Mouse (Mus musculus) 3T3-L1 (cell line): ENCODE data around the gene Atg7.

ENCODE experiments used
- DNase-seq: peaks from one replicate; pipeline ENCODE4 v3.0.0-alpha.2; 2015; ENCODE audit warnings: low read depth, low spot score

Atg7 gene

DNA sequence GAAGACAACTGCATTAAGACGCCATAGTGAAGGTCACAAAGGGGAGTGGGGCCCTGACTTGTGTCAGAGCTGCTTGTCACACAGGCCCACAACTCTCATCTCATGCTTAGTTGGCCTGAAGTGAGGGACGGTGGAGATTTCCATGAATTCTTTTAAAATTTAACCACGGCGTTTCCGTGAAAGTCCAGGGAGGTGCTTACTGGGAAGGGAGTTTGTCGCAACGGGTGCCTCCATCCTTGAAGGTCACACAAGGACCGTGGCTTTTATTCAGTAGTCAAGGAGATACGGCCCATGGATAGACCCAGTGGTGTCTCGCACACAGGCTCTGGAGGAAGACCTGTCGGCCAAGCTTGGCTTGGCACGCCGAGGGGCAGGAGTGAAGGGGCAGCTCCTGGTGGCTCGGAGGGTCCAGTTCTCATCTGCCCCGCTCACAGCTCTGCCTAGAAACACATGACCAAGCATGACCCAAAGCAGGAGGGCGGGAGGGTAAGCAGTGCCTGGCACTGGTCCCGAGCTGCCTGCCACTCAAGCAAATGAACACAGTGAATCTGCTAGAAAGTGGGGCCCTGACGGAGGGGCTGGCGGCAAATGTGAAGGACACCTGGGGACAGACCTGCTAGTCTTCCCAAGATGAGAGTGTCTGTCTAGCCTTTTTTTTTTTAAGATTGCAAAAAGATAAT lies 236.1 kb downstream of the Atg7 start:
- DNase-seq: no peak

DNA sequence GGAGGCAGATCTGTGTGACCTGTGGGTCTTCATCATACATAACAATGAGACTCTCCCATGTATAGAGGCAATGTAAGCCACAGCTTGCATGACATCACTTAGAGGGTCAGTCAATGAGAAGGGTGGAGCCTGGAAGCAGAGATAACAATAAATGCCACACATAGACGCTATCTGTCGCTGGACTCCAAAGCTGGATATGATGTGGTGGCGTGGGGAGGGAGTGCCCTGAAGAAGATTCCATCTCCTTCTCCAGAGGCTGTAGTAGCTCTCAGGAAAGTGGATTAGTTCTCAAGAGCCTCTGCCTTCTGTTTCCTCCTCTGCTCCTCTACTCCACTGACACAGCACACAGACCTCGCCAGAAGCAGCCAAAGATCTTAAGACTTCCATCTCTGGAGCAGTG lies 237.9 kb downstream of the Atg7 start:
- DNase-seq: no peak

DNA sequence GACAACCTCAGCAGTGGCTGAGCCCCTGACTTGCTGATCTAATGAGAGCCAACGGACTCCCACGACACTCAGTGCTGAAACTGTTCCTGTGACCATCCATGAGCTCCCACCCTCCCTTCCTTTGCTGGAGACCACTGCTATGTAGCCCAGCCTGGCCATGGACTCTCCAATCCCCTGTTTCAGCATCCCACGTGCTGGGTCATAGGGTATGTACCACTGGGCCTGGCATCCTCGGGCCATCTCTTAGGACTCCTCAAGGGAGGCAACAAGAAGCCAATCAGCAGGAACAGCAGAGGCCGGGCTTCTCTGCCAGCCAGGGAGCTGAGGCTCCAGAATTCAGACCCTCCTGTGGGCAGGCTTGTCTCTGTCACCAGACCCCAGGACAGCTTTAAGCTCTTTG lies 239.3 kb downstream of the Atg7 start:
- DNase-seq: no peak

DNA sequence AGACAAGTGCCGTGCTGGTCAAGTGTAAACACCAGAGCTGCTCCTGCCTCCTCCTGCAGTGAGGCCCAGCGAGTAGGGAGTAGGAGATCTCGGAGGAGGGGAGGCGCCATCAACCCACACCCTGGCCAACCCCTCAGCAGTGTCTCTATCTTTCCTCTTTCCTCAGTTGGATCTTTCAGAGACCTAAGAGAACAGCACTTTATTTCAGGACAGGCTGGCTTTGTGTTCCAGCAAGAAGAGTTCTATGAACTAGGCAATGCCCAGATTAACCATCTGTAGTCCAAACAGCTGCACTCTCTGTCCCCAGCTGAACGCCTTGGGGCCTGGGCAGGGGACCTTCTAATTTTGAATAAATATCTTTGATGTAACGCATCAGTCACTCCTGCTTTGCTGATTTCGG lies 239.8 kb downstream of the Atg7 start:
- no peak for DNase-seq

DNA sequence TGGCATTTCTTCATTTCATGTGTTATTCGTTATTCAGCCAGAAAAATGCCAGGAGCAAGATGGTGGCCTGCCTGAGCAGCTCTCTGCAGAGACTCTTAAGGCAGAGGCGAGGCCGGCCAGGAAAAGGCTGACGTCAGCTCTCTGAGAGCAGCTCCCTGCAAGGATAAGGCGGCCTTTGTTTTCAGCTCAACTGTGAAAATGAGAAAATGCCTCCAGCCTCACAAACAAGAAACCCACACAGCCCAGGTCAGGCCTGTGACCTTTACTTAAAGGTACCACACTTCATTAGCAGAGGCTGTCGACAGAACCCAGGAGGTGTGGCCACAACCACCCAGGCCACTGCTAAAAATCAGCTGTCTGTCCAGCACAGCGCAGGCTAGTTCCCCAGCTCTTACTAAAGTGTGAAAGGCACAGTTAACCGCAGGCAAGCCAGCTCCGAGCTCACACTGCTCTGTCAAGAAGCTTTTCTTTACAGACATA lies 240.4 kb downstream of the Atg7 start:
- DNase-seq: peak; percentile 62

DNA sequence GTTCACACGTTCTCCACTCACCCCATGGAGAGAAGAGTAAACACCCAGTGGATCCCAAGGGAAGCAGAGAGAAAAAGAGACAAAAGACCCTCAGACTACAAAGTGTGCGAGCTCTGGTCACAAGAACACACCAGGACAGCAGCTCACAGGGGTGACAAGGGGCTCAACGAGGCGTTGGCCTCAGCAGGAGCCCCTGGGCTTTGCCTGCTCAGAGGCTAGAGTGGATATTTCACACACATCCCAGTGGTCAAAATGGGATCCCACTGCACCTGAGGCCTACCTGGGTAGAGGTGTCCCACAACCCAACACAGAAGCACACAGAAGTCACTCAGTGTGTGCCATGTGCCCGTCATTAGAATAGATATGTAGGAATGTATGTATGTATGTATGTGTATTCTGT lies 242.2 kb downstream of the Atg7 start:
- DNase-seq: no peak

DNA sequence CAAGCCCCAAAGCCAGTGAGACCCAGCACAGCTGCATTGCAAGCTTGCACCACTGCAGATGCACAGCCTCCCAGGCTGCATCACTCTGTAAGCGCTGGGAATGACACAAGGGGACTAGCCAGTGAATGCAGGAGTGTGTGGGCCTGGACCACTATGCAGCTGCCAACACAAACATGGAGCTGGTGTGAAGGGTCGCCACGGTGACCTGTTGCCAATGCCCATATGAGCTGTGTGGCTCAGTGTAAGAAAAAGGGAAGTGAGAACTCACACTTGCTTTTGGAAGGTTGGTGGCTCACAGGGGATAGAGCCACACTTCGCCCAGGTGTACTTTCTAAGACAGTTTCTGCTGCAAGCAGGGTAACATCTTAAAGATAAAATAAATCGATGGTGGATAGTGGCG lies 243.1 kb downstream of the Atg7 start:
- DNase-seq: no peak

DNA sequence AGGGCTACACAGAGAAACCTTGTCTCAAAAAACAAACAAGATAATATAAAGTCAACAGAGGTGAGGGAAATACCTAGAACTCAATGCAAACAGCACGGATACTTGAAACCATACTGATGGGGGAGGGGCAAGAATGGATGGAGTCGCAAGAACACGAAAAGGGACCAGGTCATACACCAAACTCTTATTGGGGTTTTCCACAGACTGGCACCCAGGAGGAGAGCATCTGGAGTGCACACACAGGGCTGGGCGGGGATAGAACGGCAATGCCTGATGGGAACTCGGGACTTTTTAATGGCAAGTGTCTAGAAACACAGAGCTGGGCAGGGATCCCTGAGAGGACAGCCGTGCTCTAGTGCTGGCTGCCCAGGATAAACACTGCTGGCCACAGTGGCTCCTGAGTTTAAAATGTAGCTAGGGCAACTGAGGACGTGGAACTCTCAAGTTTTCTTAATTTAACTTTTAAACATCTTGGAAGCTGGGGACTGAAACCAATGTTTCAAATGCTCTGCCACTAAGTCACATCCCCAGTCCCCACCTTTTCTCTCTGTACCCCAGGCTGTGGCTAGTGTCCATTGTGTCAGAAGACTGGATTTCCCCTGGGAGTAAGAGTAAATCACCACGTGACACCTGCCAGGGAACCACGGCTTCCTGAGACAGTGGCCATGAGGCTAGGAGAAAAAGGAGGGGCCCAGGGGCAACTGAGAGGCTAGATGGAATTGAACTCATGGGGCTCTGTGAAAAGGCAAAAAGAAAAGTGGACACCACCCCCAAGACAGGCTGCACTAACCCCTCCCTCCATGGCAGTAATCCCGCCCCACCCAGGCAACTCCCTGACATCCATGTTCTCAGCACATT lies 243.8 kb downstream of the Atg7 start:
- DNase-seq: no peak

DNA sequence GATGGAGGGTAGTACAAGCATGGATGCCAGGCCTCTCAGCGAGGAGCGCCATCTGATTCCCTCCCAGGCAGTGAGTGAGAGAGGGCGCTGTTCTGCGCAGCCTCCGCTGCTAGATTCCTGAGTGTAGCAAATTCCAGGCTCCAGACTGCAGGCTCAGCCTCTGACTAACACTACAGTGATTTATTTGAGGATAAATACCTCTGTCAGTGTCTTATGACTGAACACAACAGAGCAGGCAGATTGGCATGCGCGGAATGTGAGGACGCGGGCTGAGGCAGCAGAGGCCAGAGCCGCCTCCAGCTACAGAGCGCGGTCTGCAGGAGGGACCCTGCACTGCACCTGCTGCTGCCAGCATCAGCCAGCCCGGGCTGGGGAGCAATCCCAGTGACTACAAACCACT lies 246.0 kb downstream of the Atg7 start:
- peak; percentile 99 for DNase-seq

DNA sequence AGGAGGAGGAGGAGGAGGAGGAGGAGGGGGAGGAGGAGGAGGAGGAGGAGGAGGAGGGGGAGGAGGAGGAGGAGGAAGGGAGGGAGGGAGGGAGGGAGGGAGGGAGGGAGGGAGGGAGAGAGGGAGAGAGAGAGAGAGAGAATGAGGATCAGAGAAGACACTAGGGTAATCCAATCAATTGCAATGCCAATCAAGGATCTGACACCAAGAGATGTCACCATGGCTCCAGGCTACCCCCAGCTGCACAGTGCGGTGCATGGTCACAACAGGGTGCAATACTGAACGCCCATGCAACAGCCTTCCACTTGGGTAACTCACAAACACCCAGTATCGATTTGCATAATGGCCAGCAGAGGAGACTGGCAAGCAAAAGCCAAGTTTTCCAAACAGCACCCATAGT lies 247.1 kb downstream of the Atg7 start:
- DNase-seq: peak; percentile 37

DNA sequence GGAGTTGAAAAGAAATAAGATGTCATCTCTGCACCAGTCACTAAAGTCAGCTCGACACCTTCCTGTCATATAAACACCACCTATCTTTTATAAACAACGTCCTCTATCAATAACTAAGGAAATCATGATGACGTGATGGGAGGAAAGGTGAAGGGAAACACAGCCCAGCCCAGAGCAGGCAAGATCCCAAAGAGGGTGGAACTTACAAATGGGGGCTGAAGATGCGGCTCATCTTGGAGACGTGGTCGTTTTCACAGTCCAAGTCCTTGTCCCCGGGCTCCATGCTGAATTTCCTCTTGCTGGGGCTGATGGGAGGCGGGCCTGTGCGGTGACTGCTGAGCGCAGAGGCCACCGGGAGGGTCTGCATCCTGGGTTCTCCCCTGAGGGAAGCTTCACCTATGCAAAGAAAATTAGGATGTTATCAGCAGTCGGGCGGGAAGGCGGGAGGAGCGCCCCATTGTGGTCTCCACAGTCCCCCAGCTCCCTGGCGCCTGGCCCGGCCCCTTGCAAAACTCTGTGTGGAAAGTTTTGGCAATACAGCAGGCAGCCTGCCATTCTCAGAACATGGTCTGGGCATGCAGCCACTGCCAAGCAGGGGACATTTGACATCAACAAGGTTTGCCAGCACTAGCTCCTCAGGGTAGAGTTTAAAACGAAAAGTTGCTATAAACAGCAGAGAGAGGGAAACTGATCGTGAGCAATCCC lies 247.7 kb downstream of the Atg7 start:
- DNase-seq: peak; percentile 87

DNA sequence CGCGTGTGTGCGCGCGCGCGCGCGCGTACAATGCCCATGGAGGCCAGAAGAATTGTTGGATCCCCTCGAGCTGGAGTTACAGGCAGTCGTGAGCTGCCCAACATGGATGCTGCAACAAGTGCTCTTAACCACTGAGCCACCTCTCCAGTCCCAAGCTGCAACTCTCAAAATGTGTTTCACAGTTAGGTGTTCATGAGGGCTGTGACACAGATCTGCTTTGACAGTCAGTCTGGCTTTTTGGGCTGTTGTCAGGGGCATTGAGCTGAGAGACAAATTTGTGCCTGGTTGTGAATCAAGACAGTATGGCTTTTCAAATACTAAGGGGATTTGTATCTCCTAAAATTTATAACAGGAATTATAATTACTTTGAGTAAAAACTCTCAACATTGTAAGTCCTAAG lies 248.4 kb downstream of the Atg7 start:
- DNase-seq: no peak

DNA sequence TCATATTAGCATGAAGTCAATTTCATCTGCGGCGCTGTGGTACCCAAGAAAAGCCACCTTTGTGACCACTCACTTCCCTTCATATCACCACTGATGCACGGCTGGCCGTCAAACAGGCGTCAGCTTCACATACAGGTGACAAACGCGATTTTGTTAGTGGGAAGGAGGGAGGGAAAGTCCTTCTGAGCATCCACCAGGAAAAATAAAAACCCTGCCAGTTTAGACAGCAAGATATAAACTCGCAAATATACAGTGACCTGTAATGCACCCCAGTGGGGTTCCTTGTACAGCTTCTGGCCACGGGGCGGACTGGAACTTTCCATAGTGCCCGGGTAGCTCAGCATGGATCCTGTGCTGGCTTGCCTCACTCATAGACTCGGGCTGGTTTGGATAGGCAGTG lies 248.9 kb downstream of the Atg7 start:
- DNase-seq: no peak

DNA sequence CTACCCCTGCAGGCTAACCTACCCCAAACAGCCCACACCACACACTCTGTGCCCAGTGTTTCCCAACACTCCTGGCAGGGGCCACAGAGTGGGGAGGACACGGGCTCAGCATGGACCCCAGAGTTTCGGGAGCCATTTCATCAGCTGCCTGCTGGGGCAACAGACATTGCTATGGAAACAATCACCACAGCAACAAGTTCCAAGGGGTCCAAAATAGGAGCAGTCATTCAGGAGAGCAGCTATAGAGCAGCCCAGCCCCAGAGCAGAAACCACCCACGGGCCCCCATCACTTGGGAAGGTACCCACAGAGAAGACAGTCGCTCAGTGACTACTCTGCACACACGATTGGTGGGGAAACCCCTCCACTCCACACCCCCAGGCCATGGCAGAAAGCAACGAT lies 249.5 kb downstream of the Atg7 start:
- peak; percentile 42 for DNase-seq

DNA sequence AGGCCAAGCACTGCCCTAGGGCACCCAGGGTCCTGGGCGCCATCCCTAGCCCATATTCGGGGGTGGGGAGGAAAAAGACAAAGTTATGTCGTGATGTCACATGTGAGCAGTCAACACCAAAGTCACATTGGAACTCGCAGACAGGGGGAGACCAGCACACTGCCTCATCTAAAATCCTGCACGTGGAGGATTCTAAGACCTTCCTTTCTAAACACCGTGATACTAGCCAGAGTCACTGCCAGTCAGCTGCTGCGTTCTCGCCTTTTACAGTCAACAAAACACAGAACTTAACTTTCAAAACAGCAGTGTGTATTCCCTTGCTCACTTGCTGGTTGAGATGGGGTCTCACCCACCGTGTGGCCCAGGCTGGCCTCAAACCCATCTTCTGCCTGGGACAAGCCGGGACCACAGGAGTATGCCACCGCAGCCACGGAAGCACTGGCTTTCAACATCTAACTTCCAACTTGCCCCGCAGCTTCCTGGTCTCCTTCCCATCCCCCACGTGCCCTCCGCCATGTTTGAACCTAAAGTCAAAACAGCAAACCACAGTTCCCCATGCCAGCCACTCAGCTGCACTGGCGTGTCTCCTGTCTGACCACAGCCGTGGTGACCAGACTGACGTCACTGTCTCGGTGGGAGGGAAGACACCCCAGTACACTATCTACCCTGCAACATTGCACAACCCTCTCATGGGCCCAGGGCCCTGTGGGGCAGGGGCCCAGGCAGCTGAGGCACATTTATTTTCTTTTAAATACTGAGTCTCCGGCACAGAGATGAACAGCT lies 250.7 kb downstream of the Atg7 start:
- peak; percentile 57 for DNase-seq

DNA sequence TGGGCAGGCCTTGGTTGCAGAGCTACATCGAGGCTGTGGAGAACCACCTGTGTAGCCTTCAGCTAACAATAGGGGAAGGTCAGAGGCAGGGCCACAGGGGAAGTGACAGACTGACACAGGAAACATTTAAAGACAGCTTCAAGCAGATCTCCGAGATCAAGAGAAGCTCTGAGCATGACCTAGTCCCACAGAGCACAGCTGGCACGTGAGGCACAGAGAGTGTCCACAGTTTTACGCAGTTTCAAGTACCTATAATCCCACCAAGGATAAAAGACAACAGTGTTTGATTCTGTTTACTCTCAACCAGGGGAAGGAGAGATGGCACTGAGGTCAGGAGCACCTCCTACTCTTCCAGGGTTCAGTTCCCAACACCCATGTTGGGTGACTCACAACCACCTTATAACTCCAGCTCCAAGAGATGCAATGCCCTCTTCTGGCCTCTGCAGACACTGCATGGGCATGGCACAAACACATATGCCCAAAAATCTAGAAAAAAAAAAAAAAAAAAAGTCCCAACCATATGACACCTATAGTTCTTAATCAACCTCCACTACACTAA lies 251.7 kb downstream of the Atg7 start:
- peak; percentile 68 for DNase-seq

DNA sequence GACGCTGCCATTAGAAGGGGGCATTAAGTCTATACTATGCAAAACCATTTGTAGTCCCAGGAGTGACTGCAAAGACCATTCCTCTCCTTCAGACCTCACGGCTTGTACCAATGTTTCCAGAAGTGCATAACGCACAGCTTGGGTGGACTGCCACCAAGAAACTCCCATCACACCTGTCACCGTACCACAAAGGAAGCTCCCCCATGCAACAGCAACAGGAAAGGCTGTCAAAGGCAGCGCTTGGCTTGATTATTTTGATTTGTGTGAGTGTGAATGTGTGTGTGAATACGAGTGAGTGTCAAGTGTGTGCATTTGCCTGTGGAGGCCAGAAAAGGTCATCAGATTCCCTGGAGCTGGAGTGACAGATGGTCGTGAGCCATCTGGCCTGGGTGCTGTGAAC lies 252.3 kb downstream of the Atg7 start:
- no peak for DNase-seq

DNA sequence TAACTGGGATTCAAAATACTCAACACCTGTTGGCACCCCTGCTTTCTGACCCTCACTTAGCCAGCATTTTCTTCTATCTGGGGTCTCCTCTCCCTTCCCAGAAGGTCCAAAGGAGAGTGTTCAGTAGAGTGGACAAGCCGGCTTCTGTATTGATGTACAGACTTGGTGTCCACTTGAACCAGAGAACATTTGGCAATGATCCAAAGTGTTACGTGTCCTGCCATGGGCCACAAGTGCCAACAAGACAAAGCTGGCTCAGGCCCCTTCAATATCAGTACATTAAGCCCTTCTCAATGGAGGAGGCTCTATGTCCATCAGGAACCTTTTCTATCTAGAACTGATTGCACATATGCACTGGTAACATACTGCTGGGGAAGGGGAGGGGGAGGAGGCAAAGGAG lies 253.4 kb downstream of the Atg7 start:
- DNase-seq: no peak

DNA sequence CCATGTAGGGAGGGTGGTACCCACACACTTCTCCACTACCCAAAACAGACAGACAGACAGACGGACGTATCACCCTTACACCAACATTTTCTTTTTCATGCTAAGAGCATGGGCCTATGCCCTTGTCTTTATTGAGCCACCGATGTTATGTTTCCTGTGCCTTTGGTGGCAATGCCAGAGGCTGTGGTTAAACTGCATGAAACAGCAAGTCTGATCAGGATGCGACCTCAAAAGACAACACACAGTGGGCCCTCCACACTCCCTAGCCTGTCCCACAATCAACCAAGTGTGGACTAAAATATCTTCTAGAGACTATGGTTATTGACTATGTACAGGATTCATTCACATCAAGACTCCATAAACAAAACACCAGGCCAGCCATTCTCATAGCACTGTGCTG lies 256.1 kb downstream of the Atg7 start:
- no peak for DNase-seq

DNA sequence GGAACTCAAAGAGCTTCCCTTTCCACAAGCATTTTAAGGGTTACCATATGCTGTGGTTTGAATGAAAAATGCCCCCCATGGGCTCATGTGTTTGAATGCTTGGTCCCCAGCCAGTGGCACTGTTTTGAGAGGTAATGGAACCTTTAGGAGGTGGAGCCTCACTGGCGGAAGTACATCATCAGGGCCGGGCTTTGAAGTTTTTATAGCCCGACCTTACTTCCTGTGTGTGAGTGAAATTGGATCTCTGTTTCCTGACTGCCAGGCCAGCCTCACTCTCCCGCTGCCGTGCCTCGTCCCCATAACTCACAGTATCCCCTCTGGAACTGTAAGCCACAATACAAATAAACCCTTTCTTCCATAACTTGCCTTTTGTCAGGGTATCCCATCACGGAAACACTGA lies 256.8 kb downstream of the Atg7 start:
- DNase-seq: no peak

DNA sequence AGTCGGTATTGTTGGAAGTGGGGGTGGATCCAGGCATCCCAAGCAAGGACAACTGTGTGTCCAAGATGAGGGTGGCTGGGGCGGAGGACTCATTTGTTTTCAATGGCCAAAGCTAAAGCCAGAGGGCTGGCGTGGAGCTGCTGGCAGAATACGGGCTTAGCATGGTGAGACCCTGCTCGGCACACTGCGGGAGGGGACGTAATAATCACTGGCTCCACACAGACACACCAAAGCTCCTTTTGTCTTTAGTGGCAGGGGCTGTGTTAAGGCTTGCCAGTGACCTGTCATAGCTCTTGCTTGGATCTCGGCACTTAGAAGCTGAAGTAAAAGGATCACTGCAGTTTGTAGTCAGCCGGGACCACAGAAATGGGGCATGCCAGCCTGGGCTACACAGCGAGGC lies 257.3 kb downstream of the Atg7 start:
- no peak for DNase-seq
